Mouse (Mus musculus): ENCODE results near the gene Mapkbp1. TPM values are rescaled to one million over a fixed set of nuclear protein-coding genes. Genes with fewer than 3 reads are reported as not detected.

The Mapkbp1 gene
- polyA plus RNA-seq (2017; shearing (Covaris generic)): 4.1 TPM

DNA sequence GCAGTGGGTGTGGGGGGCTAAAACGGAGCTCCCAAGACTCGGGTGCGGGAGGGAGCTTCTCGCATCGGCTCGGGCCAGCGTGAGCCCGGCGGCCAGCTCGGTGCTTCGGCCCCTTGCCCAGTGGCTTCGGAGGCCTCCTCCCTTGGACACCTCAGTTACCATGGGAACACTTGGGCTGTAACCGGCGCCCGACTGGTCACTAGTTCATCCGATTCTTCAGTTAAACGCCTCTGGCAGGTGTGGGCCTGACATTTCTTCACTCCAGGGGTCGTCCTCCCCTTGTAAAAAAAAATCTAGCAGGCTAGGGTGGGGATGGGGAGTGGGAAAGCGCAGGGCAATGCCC, at the start of gene Mapkbp1:
Gene Mapkbp1, plus strand, starts transcription at position 163 of the 343 bp plus-strand sequence.

DNA sequence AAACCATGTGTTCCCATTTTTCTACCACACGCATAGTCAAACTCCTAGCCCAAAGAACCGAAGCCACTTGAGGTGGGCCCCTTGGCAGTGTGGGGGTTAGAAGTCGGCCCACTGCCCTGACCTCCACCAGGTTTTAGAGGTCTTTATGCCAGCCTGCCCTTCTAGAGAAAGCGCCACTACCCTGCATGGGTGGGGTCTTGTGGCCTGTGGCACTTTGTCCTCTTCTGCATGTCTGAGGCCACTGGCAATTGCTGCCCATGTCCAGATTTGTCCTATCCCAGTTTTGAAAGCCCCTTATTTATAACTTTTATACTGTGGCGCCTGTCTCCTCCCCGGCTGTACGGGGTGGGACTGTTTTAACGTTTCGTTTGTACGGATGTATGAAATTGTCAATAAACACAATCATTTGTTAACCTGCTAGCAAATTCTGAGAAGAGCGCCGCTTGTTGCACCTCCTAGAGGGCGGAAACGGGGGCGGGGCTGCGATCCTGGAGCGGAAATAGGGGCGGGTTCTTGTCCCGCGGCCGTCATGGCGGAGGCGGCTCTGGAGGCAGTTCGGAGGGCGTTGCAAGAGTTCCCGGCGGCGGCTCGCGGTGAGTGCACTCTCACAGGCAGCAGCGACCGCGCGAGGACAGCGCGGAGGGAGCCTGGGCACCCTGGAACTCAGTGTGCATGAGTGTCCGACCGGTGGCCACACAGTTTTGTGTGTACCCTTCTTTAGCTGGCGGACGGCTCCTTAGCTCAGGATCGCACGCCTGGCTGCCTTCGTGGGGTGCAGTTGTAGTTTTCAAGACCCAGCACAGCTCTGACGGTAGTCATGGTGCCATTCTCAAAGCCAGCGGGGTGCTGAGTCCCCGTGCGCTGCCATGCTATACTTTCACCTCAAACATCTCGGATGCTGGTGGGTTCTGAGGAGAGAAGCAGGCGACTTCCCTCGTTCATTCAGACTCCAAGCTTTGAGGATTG, 54.8 kb downstream of the Mapkbp1 start, which contains the start of the genes Jmjd7 and Gm28042:
Gene Jmjd7, plus strand, starts transcription at position 500 of the 966 bp plus-strand sequence.
Gene Gm28042, plus strand, starts transcription at position 510 of the 966 bp plus-strand sequence.

DNA sequence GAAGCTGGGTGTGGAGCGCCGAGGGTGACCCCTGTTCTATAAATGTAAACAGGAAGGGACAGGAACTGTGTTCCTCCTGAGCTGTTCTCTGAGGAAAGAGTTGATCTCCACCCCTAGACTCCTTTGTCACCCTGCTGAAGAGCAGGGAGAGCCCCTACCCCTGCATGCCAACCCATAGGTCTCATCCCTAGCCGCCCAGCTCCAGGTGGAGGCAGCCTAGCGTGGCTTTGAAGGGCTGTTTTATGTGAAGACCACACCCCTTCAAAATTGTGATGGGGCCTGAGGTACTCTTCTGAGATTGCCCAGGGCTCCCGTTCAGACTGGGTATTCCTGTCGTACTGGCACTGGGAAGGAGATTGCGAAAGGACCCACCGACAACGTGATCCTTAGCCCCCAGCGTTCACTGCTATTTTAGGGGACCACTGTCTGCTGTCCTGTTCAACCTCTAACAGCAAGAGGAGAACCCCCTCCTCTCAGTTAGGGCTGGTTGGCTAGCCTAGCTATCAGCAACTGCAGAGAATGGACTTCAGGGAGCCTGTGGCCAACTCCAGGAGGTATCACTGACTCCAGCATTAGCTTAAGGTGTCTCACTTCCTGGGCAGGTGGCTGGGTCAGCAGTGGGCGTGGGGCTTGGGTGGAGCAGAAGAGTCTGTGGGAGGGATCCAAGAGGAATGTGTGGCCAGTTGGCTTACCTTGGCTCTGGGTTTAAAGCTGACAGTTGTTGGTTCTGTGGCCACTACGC, 60.4 kb downstream of the Mapkbp1 start, which contains the start of gene Pla2g4b:
Gene Pla2g4b, plus strand, starts transcription at position 692 of the 742 bp plus-strand sequence.

Other genes starting within 250 kb of the Mapkbp1 start
- 0.25 TPM for gene Itpka, start 230.4 kb upstream of the Mapkbp1 start, polyA plus RNA-seq (2017; shearing (Covaris generic))
- gene Ltk, start 212.3 kb upstream of the Mapkbp1 start, polyA plus RNA-seq (2017; shearing (Covaris generic)): not detected
- 28.7 TPM for gene Rpap1, start 185.2 kb upstream of the Mapkbp1 start, polyA plus RNA-seq (2017; shearing (Covaris generic))
- gene Tyro3, start 175.0 kb upstream of the Mapkbp1 start, polyA plus RNA-seq (2017; shearing (Covaris generic)): 3.2 TPM
- gene Mga, start 75.5 kb upstream of the Mapkbp1 start, polyA plus RNA-seq (2017; shearing (Covaris generic)): 46.6 TPM
- gene Jmjd7, start 54.8 kb downstream of the Mapkbp1 start, polyA plus RNA-seq (2017; shearing (Covaris generic)): 9.0 TPM
- 2.5 TPM for gene Gm28042, start 54.8 kb downstream of the Mapkbp1 start, polyA plus RNA-seq (2017; shearing (Covaris generic))
- 2.0 TPM for gene Pla2g4b, start 60.7 kb downstream of the Mapkbp1 start, polyA plus RNA-seq (2017; shearing (Covaris generic))
- gene Ehd4, start 181.9 kb downstream of the Mapkbp1 start, polyA plus RNA-seq (2017; shearing (Covaris generic)): 15.6 TPM